ENCODE assay signal across 38 mouse cellular contexts in genomic region chr7:46983280-46983679, GRCm38 (mm10). TPM values are rescaled to one million over a fixed set of nuclear protein-coding genes. Genes with fewer than 3 reads are reported as not detected.
"Had no signal": no experiment of that assay in that cellular context is flagged by ENCODE, and none has a peak within 500 bp of the region (broad histone marks: within the 10 kb centered on the region; RNA-seq: fewer than 3 reads in every experiment).

Gene Gm9999, plus strand, starts transcription at chr7:46983580.

- H3K4me1 ChIP-seq: forebrain, embryonic 13.5 days had no signal

- H3K9me3 ChIP-seq: embryonic facial prominence, embryonic 10.5 days; embryonic facial prominence, embryonic 12.5 days; embryonic facial prominence, embryonic 13.5 days; embryonic facial prominence, embryonic 15.5 days; forebrain, embryonic 10.5 days; forebrain, embryonic 12.5 days; forebrain, embryonic 13.5 days; forebrain, embryonic 15.5 days had no signal

- DNase-seq: cerebellum, adult 9-10 months; cerebellum, adult 9-11 months; cerebellum, postnatal 10 days; cerebellum, postnatal 14 days; cerebellum, postnatal 25 days; cerebellum, postnatal 36 days; embryo, embryonic 11 days; forebrain, postnatal 0 days; gastrocnemius, adult 2 months; gastrocnemius, postnatal 10 days; gastrocnemius, postnatal 14 days; gastrocnemius, postnatal 25 days; gastrocnemius, postnatal 36 days; heart, adult 11 months; heart, adult 18-20 months; heart, adult 2 months had no signal

- H3K36me3 ChIP-seq: embryonic facial prominence, embryonic 10.5 days; embryonic facial prominence, embryonic 12.5 days; embryonic facial prominence, embryonic 13.5 days; embryonic facial prominence, embryonic 15.5 days; forebrain, embryonic 10.5 days; forebrain, embryonic 12.5 days; forebrain, embryonic 15.5 days had no signal

- H3K4me3 ChIP-seq: embryonic facial prominence, embryonic 10.5 days; embryonic facial prominence, embryonic 12.5 days; embryonic facial prominence, embryonic 13.5 days; embryonic facial prominence, embryonic 15.5 days; erythroblast, embryonic 14.5 days; forebrain, embryonic 10.5 days; forebrain, embryonic 12.5 days; forebrain, embryonic 13.5 days; forebrain, embryonic 15.5 days; gastrocnemius, adult 2 months; heart, adult 2 months had no signal

- H3K9ac ChIP-seq: embryonic facial prominence, embryonic 12.5 days; embryonic facial prominence, embryonic 13.5 days; embryonic facial prominence, embryonic 15.5 days; forebrain, embryonic 12.5 days; forebrain, embryonic 13.5 days; forebrain, embryonic 15.5 days; forebrain, postnatal 0 days had no signal

- H3K27me3 ChIP-seq: embryonic facial prominence, embryonic 12.5 days; embryonic facial prominence, embryonic 13.5 days; embryonic facial prominence, embryonic 15.5 days; forebrain, embryonic 12.5 days; forebrain, embryonic 13.5 days; forebrain, embryonic 15.5 days had no signal

- H3K27ac ChIP-seq: embryonic facial prominence, embryonic 10.5 days; embryonic facial prominence, embryonic 12.5 days; embryonic facial prominence, embryonic 13.5 days; embryonic facial prominence, embryonic 15.5 days; forebrain, embryonic 10.5 days; forebrain, embryonic 12.5 days; forebrain, embryonic 13.5 days; forebrain, embryonic 15.5 days; gastrocnemius, adult 2 months; heart, adult 2 months had no signal

RNA-seq across cellular contexts. Expression of gene Gm9999, which starts in this region (rescaled TPM):
- total RNA-seq: common myeloid progenitor, adult 5-6 weeks; forebrain, postnatal 0 days; gastrocnemius, adult 18-20 months; gastrocnemius, adult 2 months; gastrocnemius, adult 8-10 months; gastrocnemius, postnatal 10 days; gastrocnemius, postnatal 14 days; gastrocnemius, postnatal 25 days; gastrocnemius, postnatal 36 days; gastrocnemius, postnatal 4 days; granulocyte monocyte progenitor cell, adult 5-6 weeks; heart, adult 18-20 months; heart, adult 2 months; heart, adult 8-10 months had no signal
- polyA plus RNA-seq: cortical plate, adult 2 months; embryonic facial prominence, embryonic 10.5 days; embryonic facial prominence, embryonic 11.5 days; embryonic facial prominence, embryonic 12.5 days; embryonic facial prominence, embryonic 13.5 days; embryonic facial prominence, embryonic 14.5 days; embryonic facial prominence, embryonic 15.5 days; erythroblast, embryonic 14.5 days; forebrain, embryonic 10.5 days; forebrain, embryonic 11.5 days; forebrain, embryonic 12.5 days; forebrain, embryonic 13.5 days; forebrain, embryonic 14.5 days; forebrain, embryonic 15.5 days; forebrain, embryonic 16.5 days; forebrain, postnatal 0 days; frontal cortex, adult 2 months; heart, adult 2 months had no signal
